Mouse (Mus musculus) embryo, embryonic 11.5 days (tissue): ENCODE measurements around the gene Ccdc126.
"Not testable (repeated sequence)": the region's sequence is repeated elsewhere in the genome, so short reads cannot be mapped to it uniquely, and the experiment has no call there.

ENCODE experiments used
- DNase-seq: peaks from one replicate; pipeline ENCODE4 v3.0.0-alpha.2; 2012; ENCODE audit warnings: low read depth, low spot score

Gene Ccdc126

GRCm38 (mm10) chr6:49318966-49319594, at the start of gene Ccdc126:
Gene Ccdc126, plus strand, starts transcription at chr6:49319274.
- peak; percentile 94 for DNase-seq

GRCm38 (mm10) chr6:49269923-49270322, 49.2 kb upstream of the Ccdc126 start:
- no peak for DNase-seq

DNA sequence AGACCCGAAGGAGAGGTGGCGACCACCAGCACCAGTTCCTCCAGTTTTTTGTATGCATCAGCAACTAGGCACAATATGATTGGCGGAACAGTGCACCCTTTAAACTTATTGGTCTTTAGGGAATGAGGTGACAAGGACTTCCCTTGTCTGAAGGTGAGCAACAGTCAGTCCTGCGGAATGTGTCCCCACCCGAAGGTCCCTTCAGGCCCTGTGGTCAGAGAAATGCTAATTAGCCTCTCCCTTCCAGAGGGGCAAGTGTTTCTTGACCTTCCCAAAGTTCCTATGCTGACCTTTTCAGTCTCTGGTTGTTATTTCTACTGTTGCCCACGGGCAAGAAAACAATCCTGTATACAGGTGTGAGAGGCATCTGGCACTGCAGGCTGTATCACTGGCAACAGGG, 47.3 kb upstream of the Ccdc126 start:
- no peak for DNase-seq

GRCm38 (mm10) chr6:49272863-49273262, 46.2 kb upstream of the Ccdc126 start:
- DNase-seq: no peak

GRCm38 (mm10) chr6:49273934-49274333, 45.1 kb upstream of the Ccdc126 start:
- no peak for DNase-seq

- DNase-seq: no peak
Observed at GRCm38 (mm10) chr6:49274416-49275091, 44.5 kb upstream of the Ccdc126 start.

DNA sequence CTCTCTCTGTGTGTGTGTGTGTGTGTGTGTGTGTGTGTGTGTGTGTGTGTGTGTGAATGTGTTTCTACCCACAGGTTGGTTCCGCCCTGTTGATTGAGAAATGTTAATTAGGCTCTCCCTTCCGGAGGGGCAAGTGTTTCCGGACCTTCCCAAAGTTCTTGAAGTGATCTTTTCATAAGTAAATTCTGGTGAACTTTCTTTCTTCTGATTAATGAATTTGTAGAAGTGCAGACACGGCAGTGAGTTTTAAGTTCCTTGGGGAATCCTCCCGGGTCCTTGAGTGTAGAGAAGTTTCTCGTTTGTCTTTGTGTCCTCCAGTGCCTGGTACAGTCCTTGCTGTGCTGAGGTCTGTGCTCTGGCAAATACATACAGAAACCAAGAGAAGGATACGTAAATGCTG, 43.8 kb upstream of the Ccdc126 start:
- no peak for DNase-seq

GRCm38 (mm10) chr6:49280942-49281341, 38.1 kb upstream of the Ccdc126 start:
- no peak for DNase-seq

GRCm38 (mm10) chr6:49282122-49282521, 37.0 kb upstream of the Ccdc126 start:
- no peak for DNase-seq

- no peak for DNase-seq
Observed at GRCm38 (mm10) chr6:49298286-49298685, 20.8 kb upstream of the Ccdc126 start.

GRCm38 (mm10) chr6:49314821-49315220, 4.3 kb upstream of the Ccdc126 start:
- not testable (repeated sequence) for DNase-seq

- peak; percentile 14 for DNase-seq
Observed at GRCm38 (mm10) chr6:49319595-49320315, 681 bp downstream of the Ccdc126 start.

- DNase-seq: no peak
Observed at GRCm38 (mm10) chr6:49321341-49321740, 2.3 kb downstream of the Ccdc126 start.

DNA sequence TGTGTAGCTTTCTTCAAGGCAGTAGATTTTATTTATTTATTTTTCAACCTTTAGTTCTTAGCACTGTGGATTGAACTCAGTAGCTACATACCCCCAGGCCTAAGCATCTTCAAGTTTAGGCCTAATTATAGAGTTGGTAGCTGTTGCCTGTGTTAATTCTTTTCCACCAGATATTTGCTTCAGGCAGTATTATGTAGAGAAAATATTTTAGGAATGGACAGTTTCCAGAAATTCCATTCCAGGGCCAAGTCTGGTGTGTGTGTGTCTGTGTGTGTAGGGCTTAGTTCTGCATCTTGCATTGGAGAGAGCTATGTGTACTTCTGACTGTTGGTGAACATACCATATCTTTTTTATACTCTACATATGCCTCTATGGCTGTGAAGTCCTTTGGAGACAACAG, 3.0 kb downstream of the Ccdc126 start:
- DNase-seq: no peak

GRCm38 (mm10) chr6:49322986-49323385, 3.9 kb downstream of the Ccdc126 start:
- no peak for DNase-seq

GRCm38 (mm10) chr6:49324528-49324927, 5.5 kb downstream of the Ccdc126 start:
- no peak for DNase-seq

DNA sequence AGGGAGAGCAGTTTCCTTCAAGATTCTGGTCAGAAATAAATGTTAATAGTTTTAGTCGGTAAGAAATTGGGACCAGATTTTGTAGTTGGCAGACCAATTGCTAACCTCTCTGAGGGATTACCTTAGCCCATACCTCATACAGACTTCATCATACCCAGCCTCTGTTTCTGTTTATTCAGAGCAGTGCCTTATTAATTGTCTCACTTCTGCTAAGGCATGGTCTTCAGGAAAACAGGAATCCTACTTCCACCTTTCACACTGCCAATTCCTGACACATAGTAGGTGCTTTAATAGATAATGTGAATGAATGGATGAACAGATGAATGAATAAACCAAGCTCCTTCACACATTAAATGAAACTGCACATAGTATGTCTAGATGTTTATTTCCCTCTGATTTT, 6.2 kb downstream of the Ccdc126 start:
- DNase-seq: no peak

DNA sequence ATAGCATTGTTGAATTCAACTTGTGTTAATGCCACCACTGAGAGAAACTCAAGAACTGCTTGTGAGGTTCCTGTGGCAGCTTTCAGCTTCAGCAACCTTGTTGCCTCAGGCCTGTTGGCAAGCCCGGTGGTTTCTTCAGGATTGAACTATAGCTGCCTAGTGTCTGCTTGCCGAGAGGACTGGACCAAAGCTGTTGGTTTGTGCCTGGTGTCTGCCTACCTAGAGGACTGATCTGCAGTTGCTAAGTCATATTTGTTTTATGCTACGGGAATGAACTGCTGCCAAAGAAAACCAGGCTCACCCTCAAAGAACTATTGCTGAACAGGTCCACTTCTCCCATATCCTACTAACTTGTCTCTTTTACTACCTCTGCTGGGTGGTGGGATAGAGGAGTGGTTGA, 7.8 kb downstream of the Ccdc126 start:
- DNase-seq: no peak

DNA sequence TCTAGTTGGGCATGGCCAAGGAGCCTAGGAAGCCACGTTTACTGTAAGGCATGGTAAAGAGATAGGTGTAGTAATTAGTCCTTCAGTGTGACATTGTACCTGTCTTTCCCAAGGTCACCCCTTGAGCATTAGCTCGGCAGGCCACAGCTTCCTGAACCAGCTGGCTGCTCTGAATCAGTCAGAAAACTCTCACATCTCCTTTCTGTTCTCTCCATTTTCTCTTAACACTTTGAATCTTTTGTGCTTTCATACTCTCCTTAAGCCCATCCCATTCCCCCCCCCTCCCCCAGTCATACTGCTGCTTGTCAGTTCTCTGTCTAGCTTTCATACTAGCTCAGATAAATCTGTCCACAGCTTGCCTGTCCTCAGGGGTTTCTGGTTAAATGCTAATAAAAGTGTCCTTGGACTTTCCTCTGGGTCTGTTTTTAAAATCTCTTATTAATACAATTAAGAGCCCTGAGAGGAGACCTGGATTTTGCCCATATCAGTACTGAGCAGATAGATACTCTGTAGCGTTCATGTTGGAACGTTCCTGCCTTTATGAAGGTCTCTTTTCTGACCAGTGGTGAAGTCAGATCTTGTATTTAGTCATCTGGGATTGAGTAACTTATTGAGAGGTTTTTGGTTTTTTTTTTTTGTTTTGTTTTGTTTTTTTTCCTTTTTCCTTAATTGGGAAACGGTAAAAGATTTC, 12.4 kb downstream of the Ccdc126 start:
- no peak for DNase-seq

DNA sequence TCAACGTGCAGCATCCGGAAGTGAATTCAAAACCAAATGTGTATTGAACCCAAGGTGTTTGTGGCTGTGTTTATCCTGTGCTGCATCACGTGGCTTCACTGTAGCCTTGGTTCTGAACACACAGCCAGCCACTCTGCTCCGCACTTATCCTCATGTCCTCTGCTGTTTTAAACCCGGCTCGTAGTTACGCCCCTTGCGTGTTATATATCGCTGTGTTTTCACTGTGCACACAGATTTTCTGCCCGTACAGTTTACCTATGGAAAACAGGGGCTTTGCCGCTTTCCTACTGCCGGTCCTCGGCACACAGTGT, 12.9 kb downstream of the Ccdc126 start:
- DNase-seq: no peak

- no peak for DNase-seq
Observed at GRCm38 (mm10) chr6:49338566-49338965, 19.5 kb downstream of the Ccdc126 start.

DNA sequence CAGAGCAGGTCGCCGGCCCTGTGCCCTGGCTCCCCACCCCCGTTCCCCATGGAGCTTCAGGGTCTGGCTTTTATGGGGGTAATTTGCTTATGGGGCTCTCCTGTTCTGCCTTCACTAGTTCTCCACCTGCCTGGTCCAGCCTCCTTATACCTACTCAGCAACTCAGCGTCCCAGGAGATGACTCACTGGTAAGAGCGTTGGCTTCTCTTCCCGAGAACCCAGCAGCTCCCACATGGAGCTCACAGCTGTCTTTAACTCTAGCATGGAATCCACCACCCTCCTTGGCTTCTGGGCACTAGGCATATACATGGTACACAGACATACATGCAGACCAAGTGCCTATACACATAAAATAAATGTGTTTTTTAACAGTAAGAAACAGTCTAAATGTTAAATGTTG, 20.1 kb downstream of the Ccdc126 start:
- DNase-seq: no peak
